Mouse (Mus musculus): ENCODE measurements at regions not wholly inside any gene's neighbourhood (a gene's known extent, or its start where the extent isn't known, plus 50 kb on each side); places are given as distances from the start of the nearest gene placed in this dataset.

DNA sequence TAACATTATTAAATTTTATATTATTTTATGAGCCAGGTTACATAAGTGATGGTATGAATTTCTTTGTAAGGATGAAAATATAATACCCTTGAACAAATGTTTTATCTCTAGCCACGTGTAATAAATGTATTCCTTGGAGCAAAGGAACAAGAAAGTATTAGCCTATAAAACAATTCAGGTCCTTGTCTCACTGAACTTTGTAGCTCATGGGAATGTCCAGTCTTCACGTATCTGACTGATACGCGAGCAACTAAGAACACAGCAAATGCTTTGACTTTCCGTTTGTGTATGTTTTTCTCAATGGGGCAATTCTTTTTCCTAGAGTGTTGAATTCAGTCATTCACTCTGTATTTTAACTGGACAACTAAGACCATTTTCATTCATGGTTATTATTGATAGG, 216.9 kb upstream of the Mettl25 start:
- Histone ChIP-seq H3K27ac (ENCODE audit: low read depth, low read length) (no peak overlapping the region), H3K4me1 (ENCODE audit: control insufficient read depth, insufficient read depth, low read length) (no peaks in the 10 kb centered on the region), H3K4me3 (ENCODE audit: low read depth, low read length) (no peak overlapping the region), H3K36me3 (ENCODE audit: control insufficient read depth, insufficient read depth, low read length) (no peaks in the 10 kb centered on the region), H3K27me3 (replicated peaks; ENCODE audit: control insufficient read depth, insufficient read depth, low read length) (no peaks in the 10 kb centered on the region), H3K9me3 (replicated peaks; ENCODE audit: control insufficient read depth, low read length) (no peaks in the 10 kb centered on the region), H3K4me2 (ENCODE audit: low read length) (no peak overlapping the region), H3K9ac (ENCODE audit: low read length) (no peak overlapping the region)
- DNase-seq (ENCODE audit: low spot score) (no peak), ATAC-seq (no peak)
- 93% methylated on average over 5 of the region's 5 CpGs for WGBS

DNA sequence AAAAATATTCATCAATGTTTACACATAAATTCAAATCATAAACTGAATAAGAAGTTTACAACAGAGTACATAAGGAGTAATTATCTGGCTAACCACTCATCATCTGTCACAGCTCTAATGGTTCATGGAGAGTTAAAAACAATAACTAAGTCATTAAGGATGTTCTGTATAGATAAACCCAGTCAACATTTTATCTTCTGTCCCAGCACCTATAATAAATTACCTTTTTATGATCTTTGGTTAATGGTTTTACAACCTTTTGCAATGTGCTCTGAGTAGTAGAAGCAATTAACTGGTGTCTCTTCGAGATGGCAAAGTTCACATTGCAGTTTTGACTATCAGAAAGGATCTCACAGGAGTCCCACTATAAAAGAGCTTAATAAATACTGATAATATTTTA, 197.3 kb upstream of the Mettl25 start:
- H3K36me3 ChIP-seq (ENCODE audit: control insufficient read depth, insufficient read depth, low read length), result no peaks in the 10 kb centered on the region
- no peak for ATAC-seq

DNA sequence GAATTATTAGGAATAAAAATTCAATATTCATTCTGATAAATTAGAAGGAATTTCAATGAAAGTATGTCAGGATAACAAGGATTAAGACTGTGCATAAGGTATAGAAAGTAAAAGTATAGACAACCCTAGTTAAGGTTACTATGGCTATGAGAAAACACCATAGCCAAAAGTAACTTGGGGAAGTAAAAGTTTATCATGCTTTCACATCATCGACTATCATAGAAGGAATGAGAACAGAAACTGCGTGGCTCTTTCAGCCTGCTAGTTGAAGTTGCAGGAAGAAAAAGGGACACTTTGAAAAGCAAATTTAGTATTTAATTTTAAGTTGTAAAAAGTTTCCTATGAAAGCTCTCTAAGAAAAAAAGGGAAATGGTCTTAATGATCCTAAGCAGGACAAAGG, 196.9 kb upstream of the Mettl25 start:
- 92% methylated on average over 2 of the region's 2 CpGs for WGBS
- ATAC-seq (no peak), DNase-seq (ENCODE audit: low spot score) (no peak)
- H3K27ac ChIP-seq (ENCODE audit: low read depth, low read length), result no peak overlapping the region
- no peaks in the 10 kb centered on the region for H3K27me3 ChIP-seq (replicated peaks; ENCODE audit: control insufficient read depth, insufficient read depth, low read length)
- H3K4me3 ChIP-seq (ENCODE audit: low read depth, low read length), result no peak overlapping the region
- H3K9me3 ChIP-seq (replicated peaks; ENCODE audit: control insufficient read depth, low read length), result no peaks in the 10 kb centered on the region
- no peaks in the 10 kb centered on the region for H3K36me3 ChIP-seq (ENCODE audit: control insufficient read depth, insufficient read depth, low read length)
- no peak overlapping the region for H3K4me2 ChIP-seq (ENCODE audit: low read length)
- no peak overlapping the region for H3K9ac ChIP-seq (ENCODE audit: low read length)
- H3K4me1 ChIP-seq (ENCODE audit: control insufficient read depth, insufficient read depth, low read length), result no peaks in the 10 kb centered on the region

More for the DNA sequence above, 197.3 kb upstream of the Mettl25 start:
- H3K4me1 ChIP-seq (ENCODE audit: control insufficient read depth, insufficient read depth, low read length), result no peaks in the 10 kb centered on the region
- DNase-seq (ENCODE audit: low spot score), result no peak
- no peak overlapping the region for H3K27ac ChIP-seq (ENCODE audit: low read depth, low read length)
- WGBS, result 77% methylated on average over 1 of the region's 1 CpGs
- H3K9ac ChIP-seq (ENCODE audit: low read length), result no peak overlapping the region
- no peaks in the 10 kb centered on the region for H3K9me3 ChIP-seq (replicated peaks; ENCODE audit: control insufficient read depth, low read length)
- H3K4me3 ChIP-seq (ENCODE audit: low read depth, low read length), result no peak overlapping the region
- no peaks in the 10 kb centered on the region for H3K27me3 ChIP-seq (replicated peaks; ENCODE audit: control insufficient read depth, insufficient read depth, low read length)
- no peak overlapping the region for H3K4me2 ChIP-seq (ENCODE audit: low read length)

DNA sequence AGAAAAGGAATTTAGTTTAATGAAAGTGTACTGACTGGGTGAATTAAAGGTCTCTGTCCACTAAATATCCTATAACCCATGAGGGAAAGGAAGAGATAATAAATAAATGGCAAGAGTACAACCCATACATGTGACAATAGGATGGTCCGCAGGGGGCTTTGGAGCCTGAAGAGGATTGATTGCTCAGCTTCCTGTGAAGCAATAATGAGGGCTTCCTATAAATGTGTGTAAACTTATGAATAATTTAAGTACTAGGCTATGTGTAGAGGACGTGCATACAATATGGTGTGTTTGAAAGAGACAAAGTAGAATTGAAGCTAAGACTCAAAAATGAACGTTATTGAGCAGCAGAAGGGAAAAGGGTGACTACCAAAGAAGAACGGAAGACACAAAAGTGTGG, 192.2 kb upstream of the Mettl25 start:
- no peaks in the 10 kb centered on the region for H3K36me3 ChIP-seq (ENCODE audit: control insufficient read depth, insufficient read depth, low read length)
- DNase-seq (ENCODE audit: low spot score), result no peak
- H3K4me1 ChIP-seq (ENCODE audit: control insufficient read depth, insufficient read depth, low read length), result no peaks in the 10 kb centered on the region
- 72% methylated on average over 4 of the region's 4 CpGs for WGBS
- H3K27ac ChIP-seq (ENCODE audit: low read depth, low read length), result no peak overlapping the region
- H3K4me3 ChIP-seq (ENCODE audit: low read depth, low read length), result no peak overlapping the region
- H3K27me3 ChIP-seq (replicated peaks; ENCODE audit: control insufficient read depth, insufficient read depth, low read length), result no peaks in the 10 kb centered on the region
- no peak overlapping the region for H3K4me2 ChIP-seq (ENCODE audit: low read length)
- ATAC-seq, result no peak
- H3K9ac ChIP-seq (ENCODE audit: low read length), result no peak overlapping the region
- no peaks in the 10 kb centered on the region for H3K9me3 ChIP-seq (replicated peaks; ENCODE audit: control insufficient read depth, low read length)

DNA sequence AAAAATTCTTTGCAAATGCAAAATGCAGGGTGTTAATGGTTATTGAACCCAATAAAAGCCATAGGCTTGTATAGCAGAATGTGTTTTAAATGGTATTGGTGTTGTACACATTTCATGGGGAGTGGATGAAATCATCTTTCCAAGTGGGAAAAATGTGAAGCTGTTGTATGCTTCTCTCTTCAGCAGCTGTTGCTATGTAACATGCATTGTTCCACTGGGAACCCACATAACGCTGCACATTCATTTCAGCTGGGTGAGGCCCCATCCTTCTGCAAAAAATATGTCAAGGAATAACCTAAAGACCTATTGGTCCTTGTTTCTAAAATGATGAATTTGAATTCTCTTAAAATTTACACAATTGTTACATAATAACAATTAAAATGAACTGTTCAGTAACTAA, 183.5 kb upstream of the Mettl25 start:
- Histone ChIP-seq H3K4me3 (ENCODE audit: low read depth, low read length) (no peak overlapping the region), H3K4me1 (ENCODE audit: control insufficient read depth, insufficient read depth, low read length) (no peaks in the 10 kb centered on the region), H3K4me2 (ENCODE audit: low read length) (no peak overlapping the region), H3K9me3 (replicated peaks; ENCODE audit: control insufficient read depth, low read length) (no peaks in the 10 kb centered on the region), H3K9ac (ENCODE audit: low read length) (no peak overlapping the region), H3K27ac (ENCODE audit: low read depth, low read length) (no peak overlapping the region), H3K27me3 (replicated peaks; ENCODE audit: control insufficient read depth, insufficient read depth, low read length) (no peaks in the 10 kb centered on the region), H3K36me3 (ENCODE audit: control insufficient read depth, insufficient read depth, low read length) (no peaks in the 10 kb centered on the region)
- ATAC-seq, result no peak
- WGBS, result 66% methylated on average over 1 of the region's 1 CpGs
- peak; percentile 7 for DNase-seq (ENCODE audit: low spot score)

DNA sequence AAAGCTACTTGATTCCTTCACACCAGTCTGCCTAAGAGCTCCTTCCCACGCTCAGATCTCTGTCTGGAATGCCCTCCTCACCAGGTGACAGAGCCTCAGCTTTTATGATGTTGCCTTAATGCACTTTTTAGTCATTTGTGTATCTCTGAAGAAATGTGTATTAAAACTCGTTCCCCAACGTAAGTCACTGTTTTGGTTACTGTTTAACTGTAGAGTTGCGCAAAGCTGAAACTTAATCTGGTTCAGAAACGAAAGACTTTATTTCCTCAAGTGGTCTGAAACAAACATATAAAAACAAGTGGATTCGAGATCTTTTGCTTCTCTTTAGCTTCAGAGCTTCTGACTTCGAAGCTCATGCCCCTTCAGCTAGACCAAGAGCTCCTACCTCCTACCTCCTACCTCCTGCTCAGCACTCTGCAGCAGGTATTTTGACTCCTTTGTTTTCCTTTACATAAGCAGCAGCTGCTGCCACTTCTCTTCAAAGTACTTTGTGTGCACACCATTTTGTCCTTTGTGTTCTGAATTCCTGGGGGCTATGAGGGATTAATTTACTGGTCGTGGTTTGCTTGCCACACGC, 182.5 kb upstream of the Mettl25 start:
- Histone ChIP-seq H3K9ac (ENCODE audit: low read length) (no peak overlapping the region), H3K4me1 (ENCODE audit: control insufficient read depth, insufficient read depth, low read length) (no peaks in the 10 kb centered on the region), H3K9me3 (replicated peaks; ENCODE audit: control insufficient read depth, low read length) (no peaks in the 10 kb centered on the region), H3K27me3 (replicated peaks; ENCODE audit: control insufficient read depth, insufficient read depth, low read length) (no peaks in the 10 kb centered on the region), H3K4me2 (ENCODE audit: low read length) (no peak overlapping the region), H3K36me3 (ENCODE audit: control insufficient read depth, insufficient read depth, low read length) (no peaks in the 10 kb centered on the region), H3K27ac (ENCODE audit: low read depth, low read length) (no peak overlapping the region), H3K4me3 (ENCODE audit: low read depth, low read length) (no peak overlapping the region)
- DNase-seq (ENCODE audit: low spot score) (peak; percentile 11), ATAC-seq (no peak)
- 45% methylated on average over 9 of the region's 9 CpGs for WGBS

DNA sequence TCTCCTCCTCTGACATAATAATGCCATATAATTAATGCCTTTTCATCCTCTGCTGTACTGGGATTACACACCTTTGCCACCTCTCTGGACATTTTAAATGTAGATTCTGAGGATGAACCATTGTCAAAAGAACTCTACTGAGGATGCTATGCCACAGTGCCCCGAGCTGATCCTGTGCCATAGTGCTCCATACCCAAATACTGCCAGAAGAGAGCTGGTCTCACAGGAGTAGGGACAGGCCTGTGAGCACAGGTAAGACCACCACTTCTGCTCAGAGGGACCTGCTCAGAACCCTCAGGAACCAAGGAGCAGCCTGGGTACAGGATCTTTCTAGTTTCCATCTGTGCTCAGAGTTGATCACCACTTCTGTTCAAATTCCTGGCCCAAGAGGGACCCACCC, 174.8 kb upstream of the Mettl25 start:
- 79% methylated on average over 1 of the region's 1 CpGs for WGBS
- Histone ChIP-seq H3K27ac (ENCODE audit: low read depth, low read length) (no peak overlapping the region), H3K9ac (ENCODE audit: low read length) (no peak overlapping the region), H3K4me2 (ENCODE audit: low read length) (no peak overlapping the region), H3K36me3 (ENCODE audit: control insufficient read depth, insufficient read depth, low read length) (no peaks in the 10 kb centered on the region), H3K4me3 (ENCODE audit: low read depth, low read length) (no peak overlapping the region), H3K4me1 (ENCODE audit: control insufficient read depth, insufficient read depth, low read length) (no peaks in the 10 kb centered on the region), H3K27me3 (replicated peaks; ENCODE audit: control insufficient read depth, insufficient read depth, low read length) (no peaks in the 10 kb centered on the region), H3K9me3 (replicated peaks; ENCODE audit: control insufficient read depth, low read length) (no peaks in the 10 kb centered on the region)
- ATAC-seq, result no peak
- no peak for DNase-seq (ENCODE audit: low spot score)

DNA sequence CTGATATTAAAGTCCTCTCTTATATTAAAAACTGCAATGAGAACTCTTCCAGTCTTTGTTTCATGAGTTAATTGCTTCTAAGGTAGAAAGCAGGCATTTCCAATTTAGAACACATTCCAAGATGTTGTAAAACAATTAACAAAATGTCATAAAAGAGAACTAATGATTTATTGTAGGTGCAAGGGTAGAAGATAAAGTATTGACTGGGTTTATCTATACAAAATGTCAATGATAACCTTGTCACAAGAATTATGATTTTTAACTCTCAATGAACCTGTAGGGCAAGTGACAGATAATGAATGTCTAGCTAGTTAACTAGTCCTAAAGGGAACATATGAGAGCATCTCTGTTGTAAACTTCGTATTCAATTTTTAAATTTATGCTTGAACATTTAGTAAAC, 174.3 kb upstream of the Mettl25 start:
- H3K9me3 ChIP-seq (replicated peaks; ENCODE audit: control insufficient read depth, low read length), result no peaks in the 10 kb centered on the region
- no peak overlapping the region for H3K27ac ChIP-seq (ENCODE audit: low read depth, low read length)
- H3K27me3 ChIP-seq (replicated peaks; ENCODE audit: control insufficient read depth, insufficient read depth, low read length), result no peaks in the 10 kb centered on the region
- no peak overlapping the region for H3K4me2 ChIP-seq (ENCODE audit: low read length)
- no peak overlapping the region for H3K4me3 ChIP-seq (ENCODE audit: low read depth, low read length)
- 84% methylated on average over 1 of the region's 1 CpGs for WGBS
- H3K36me3 ChIP-seq (ENCODE audit: control insufficient read depth, insufficient read depth, low read length), result no peaks in the 10 kb centered on the region
- ATAC-seq (no peak), DNase-seq (ENCODE audit: low spot score) (no peak)
- H3K4me1 ChIP-seq (ENCODE audit: control insufficient read depth, insufficient read depth, low read length), result no peaks in the 10 kb centered on the region
- H3K9ac ChIP-seq (ENCODE audit: low read length), result no peak overlapping the region

DNA sequence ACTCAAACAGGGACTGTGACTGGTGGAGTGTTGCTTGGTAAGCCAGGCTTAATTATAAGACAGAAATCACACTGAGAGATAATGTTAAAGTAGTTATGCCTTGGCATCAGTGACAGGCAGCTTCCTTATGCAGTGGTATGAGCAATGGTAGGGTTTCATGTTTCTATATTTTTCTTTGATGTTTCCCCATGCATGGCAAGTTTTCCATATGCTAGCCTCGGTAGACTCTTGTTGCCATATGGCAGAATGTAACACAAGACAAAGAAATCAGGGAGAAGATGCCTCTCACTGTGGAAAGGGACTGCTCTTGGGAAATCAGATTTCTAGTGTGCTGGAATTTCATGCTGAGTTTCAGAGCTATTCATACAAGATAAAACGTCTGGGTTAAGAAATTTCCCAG, 169.0 kb upstream of the Mettl25 start:
- Histone ChIP-seq H3K9ac (ENCODE audit: low read length) (no peak overlapping the region), H3K36me3 (ENCODE audit: control insufficient read depth, insufficient read depth, low read length) (no peaks in the 10 kb centered on the region), H3K9me3 (replicated peaks; ENCODE audit: control insufficient read depth, low read length) (no peaks in the 10 kb centered on the region), H3K27me3 (replicated peaks; ENCODE audit: control insufficient read depth, insufficient read depth, low read length) (no peaks in the 10 kb centered on the region), H3K27ac (ENCODE audit: low read depth, low read length) (no peak overlapping the region), H3K4me3 (ENCODE audit: low read depth, low read length) (no peak overlapping the region), H3K4me1 (ENCODE audit: control insufficient read depth, insufficient read depth, low read length) (no peaks in the 10 kb centered on the region), H3K4me2 (ENCODE audit: low read length) (no peak overlapping the region)
- 56% methylated on average over 2 of the region's 2 CpGs for WGBS
- ATAC-seq (peak; percentile 67; the same call in 1 of the 2 replicates), DNase-seq (ENCODE audit: low spot score) (peak; percentile 43)

Measured in forebrain, embryonic 14.5 days (tissue).